Mouse (Mus musculus): ENCODE data around the gene Prmt1.

- TF ChIP-seq MYOD1 (IDR thresholded peaks at IDR 0.05; ENCODE audit: control insufficient read depth, insufficient read length, low read depth) (no peak), CTCF (IDR thresholded peaks at IDR 0.05; ENCODE audit: control insufficient read depth, insufficient read depth, insufficient read length) (no peak), USF1 (IDR thresholded peaks at IDR 0.05; ENCODE audit: low read depth) (no peak)
Measured at GRCm38 (mm10) chr7:45017242-45018061, 31.1 kb upstream of the Prmt1 start, which contains the start of gene Rras.

Measured in C2C12 (cell line).